Mouse (Mus musculus) MEL (cell line): ENCODE results near the gene Stt3b. TPM values are rescaled to one million over a fixed set of nuclear protein-coding genes. Genes with fewer than 3 reads are reported as not detected.

Experiments used
- DNase-seq: peaks from one replicate; pipeline ENCODE4 v3.0.0; 2011; ENCODE audit warnings: low read depth, low spot score
- H3K27ac ChIP-seq: 2 replicates; pipeline ENCODE4 v1.5.1; 2012; ENCODE audit warnings: low read depth, mild to moderate bottlenecking, control low read depth, low read length, moderate library complexity; ENCODE audit not compliant: control insufficient read depth
- H3K27me3 ChIP-seq, 2 experiments: fragments of 150-350 bp in 1 of 2; sonication (generic) in 1 of 2; 2 replicates each; pipeline ENCODE4 v1.6.1; 2012; ENCODE audit warnings: low read length in 2 of 2, mild to moderate bottlenecking in 2 of 2, improper control_type of control experiment in 1 of 2, moderate library complexity in 1 of 2; ENCODE audit not compliant: insufficient read depth in 2 of 2, control insufficient read depth in 1 of 2
- H3K36me3 ChIP-seq, 2 experiments: 2 replicates each; pipeline ENCODE4 v1.6.1; 2012 to 2014; ENCODE audit warnings: low read length in 2 of 2, improper control_type of control experiment in 1 of 2, inconsistent platforms in 1 of 2, mild to moderate bottlenecking in 1 of 2; ENCODE audit not compliant: insufficient read depth in 2 of 2, control insufficient read depth in 1 of 2
- H3K4me1 ChIP-seq, 2 experiments: fragments of 150-350 bp in 1 of 2; sonication (generic) in 1 of 2; 2 replicates each; pipeline ENCODE4 v1.6.1; 2012; ENCODE audit warnings: low read length in 2 of 2, improper control_type of control experiment in 1 of 2, mild to moderate bottlenecking in 1 of 2; ENCODE audit not compliant: insufficient read depth in 2 of 2, control insufficient read depth in 1 of 2
- H3K4me3 ChIP-seq, 2 experiments: fragments of 150-350 bp in 1 of 2; sonication (generic) in 1 of 2; 2 replicates each; pipeline ENCODE4 v1.5.1; 2012; ENCODE audit warnings: low read depth in 2 of 2, low read length in 2 of 2, mild to moderate bottlenecking in 2 of 2, moderate library complexity in 2 of 2, control low read depth in 1 of 2, improper control_type of control experiment in 1 of 2; ENCODE audit not compliant: control insufficient read depth in 1 of 2, insufficient read depth in 1 of 2
- H3K79me2 ChIP-seq: 2 replicates; pipeline ENCODE4 v1.6.1; 2012; ENCODE audit warnings: mild to moderate bottlenecking, low read length, moderate library complexity; ENCODE audit not compliant: control insufficient read depth, poor library complexity, insufficient read depth
- H3K9ac ChIP-seq: 2 replicates; pipeline ENCODE4 v1.6.1; 2012; ENCODE audit warnings: low read depth, mild to moderate bottlenecking, control low read depth, low read length, moderate library complexity; ENCODE audit not compliant: control insufficient read depth, poor library complexity, severe bottlenecking
- H3K9me3 ChIP-seq: fragments of 150-350 bp; sonication (generic); replicated peaks from 2 replicates; pipeline ENCODE4 v1.6.1; 2012; ENCODE audit warnings: mild to moderate bottlenecking, low read length, improper control_type of control experiment, moderate library complexity; ENCODE audit not compliant: insufficient read depth
- BHLHE40 ChIP-seq: IDR thresholded peaks from 2 replicates; pipeline ENCODE4 v1.6.1; 2012; ENCODE audit warnings: low read depth, mild to moderate bottlenecking, inconsistent platforms, low read length, improper control_type of control experiment, borderline replicate concordance
- CHD1 ChIP-seq: IDR thresholded peaks from 2 replicates; pipeline ENCODE4 v1.6.1; 2012; ENCODE audit warnings: low read depth, mild to moderate bottlenecking, inconsistent platforms, low read length, improper control_type of control experiment
- CHD2 ChIP-seq: IDR thresholded peaks from 2 replicates; pipeline ENCODE4 v1.6.1; 2011; ENCODE audit warnings: low read length, improper control_type of control experiment
- CTCF ChIP-seq, 3 experiments: IDR thresholded peaks in 2 of 3; conservative IDR thresholded peaks in 1 of 3; 2 replicates each; pipeline ENCODE4 v1.5.1; 2011 to 2012; ENCODE audit warnings: low read length in 3 of 3, low read depth in 2 of 3, mild to moderate bottlenecking in 2 of 3, improper control_type of control experiment in 1 of 3, inconsistent platforms in 1 of 3, mixed read lengths in 1 of 3, moderate library complexity in 1 of 3; ENCODE audit not compliant: control insufficient read depth in 1 of 3, insufficient read depth in 1 of 3, poor library complexity in 1 of 3, severe bottlenecking in 1 of 3
- ELF1 ChIP-seq: IDR thresholded peaks from 2 replicates; pipeline ENCODE4 v1.6.1; 2014; ENCODE audit warnings: low read depth, mild to moderate bottlenecking, inconsistent platforms, low read length, improper control_type of control experiment, moderate library complexity
- GATA1 ChIP-seq: IDR thresholded peaks from 2 replicates; pipeline ENCODE4 v1.6.1; 2011; ENCODE audit warnings: low read depth, low read length, improper control_type of control experiment
- HCFC1 ChIP-seq: IDR thresholded peaks from 2 replicates; pipeline ENCODE4 v1.6.1; 2012; ENCODE audit warnings: low read depth, mild to moderate bottlenecking, inconsistent platforms, low read length, improper control_type of control experiment, moderate library complexity
- JUND ChIP-seq: IDR thresholded peaks from 2 replicates; pipeline ENCODE4 v1.6.1; 2011; ENCODE audit warnings: low read depth, mild to moderate bottlenecking, improper control_type of control experiment, low read length
- MAFK ChIP-seq: IDR thresholded peaks from 2 replicates; pipeline ENCODE4 v1.6.1; 2011; ENCODE audit warnings: low read depth, mild to moderate bottlenecking, low read length, improper control_type of control experiment, borderline replicate concordance
- MAX ChIP-seq: IDR thresholded peaks from 2 replicates; pipeline ENCODE4 v1.6.1; 2011; ENCODE audit warnings: low read length, improper control_type of control experiment
- MAZ ChIP-seq: IDR thresholded peaks from 2 replicates; pipeline ENCODE4 v1.6.1; 2012; ENCODE audit warnings: low read depth, mild to moderate bottlenecking, inconsistent platforms, low read length, improper control_type of control experiment
- MEF2A ChIP-seq: IDR thresholded peaks from 2 replicates; pipeline ENCODE4 v1.6.1; 2014; ENCODE audit warnings: low read depth, mild to moderate bottlenecking, inconsistent platforms, low read length, improper control_type of control experiment; ENCODE audit not compliant: poor library complexity, insufficient replicate concordance, severe bottlenecking; ENCODE audit errors: extremely low read depth
- MXI1 ChIP-seq: IDR thresholded peaks from 2 replicates; pipeline ENCODE4 v1.6.1; 2011; ENCODE audit warnings: mild to moderate bottlenecking, low read depth, low read length, improper control_type of control experiment
- MYB ChIP-seq: IDR thresholded peaks from 2 replicates; pipeline ENCODE4 v1.6.1; 2011; ENCODE audit warnings: mild to moderate bottlenecking, low read depth, low read length, improper control_type of control experiment
- MYC ChIP-seq: IDR thresholded peaks from 2 replicates; pipeline ENCODE4 v1.6.1; 2011; ENCODE audit warnings: low read depth, mild to moderate bottlenecking, low read length, improper control_type of control experiment, moderate library complexity
- NELFE ChIP-seq: IDR thresholded peaks from 2 replicates; pipeline ENCODE4 v1.6.1; 2011; ENCODE audit warnings: low read depth, low read length, improper control_type of control experiment
- POLR2AphosphoS2 ChIP-seq: IDR thresholded peaks from 2 replicates; pipeline ENCODE4 v1.6.1; 2011; ENCODE audit warnings: low read length, improper control_type of control experiment
- RAD21 ChIP-seq: IDR thresholded peaks from 2 replicates; pipeline ENCODE4 v1.6.1; 2011; ENCODE audit warnings: mild to moderate bottlenecking, low read depth, low read length, improper control_type of control experiment
- SIN3A ChIP-seq: IDR thresholded peaks from 2 replicates; pipeline ENCODE4 v1.6.1; 2012; ENCODE audit warnings: low read length, improper control_type of control experiment, inconsistent platforms
- TCF12 ChIP-seq: IDR thresholded peaks from 2 replicates; pipeline ENCODE4 v1.6.1; 2014; ENCODE audit warnings: low read depth, mild to moderate bottlenecking, inconsistent platforms, low read length, improper control_type of control experiment, moderate library complexity
- UBTF ChIP-seq: IDR thresholded peaks from 2 replicates; pipeline ENCODE4 v1.6.1; 2012; ENCODE audit warnings: low read depth, mild to moderate bottlenecking, inconsistent platforms, low read length, improper control_type of control experiment, moderate library complexity, borderline replicate concordance; ENCODE audit not compliant: insufficient read depth
- USF1 ChIP-seq: IDR thresholded peaks from 2 replicates; pipeline ENCODE4 v1.6.1; 2014; ENCODE audit warnings: low read depth, mild to moderate bottlenecking, inconsistent platforms, low read length, improper control_type of control experiment, moderate library complexity
- USF2 ChIP-seq, 2 experiments: IDR thresholded peaks; 2 replicates each; pipeline ENCODE4 v1.6.1; 2011 to 2012; ENCODE audit warnings: improper control_type of control experiment in 2 of 2, low read length in 2 of 2, borderline replicate concordance in 1 of 2, inconsistent platforms in 1 of 2, low read depth in 1 of 2, mild to moderate bottlenecking in 1 of 2; ENCODE audit not compliant: insufficient read depth in 1 of 2
- ZMIZ1 ChIP-seq: IDR thresholded peaks from 2 replicates; pipeline ENCODE4 v1.6.1; 2012; ENCODE audit warnings: low read depth, mild to moderate bottlenecking, inconsistent platforms, low read length, improper control_type of control experiment, moderate library complexity
- ZNF384 ChIP-seq: IDR thresholded peaks from 2 replicates; pipeline ENCODE4 v1.6.1; 2012; ENCODE audit warnings: low read depth, mild to moderate bottlenecking, inconsistent platforms, low read length, improper control_type of control experiment
- polyA plus RNA-seq, 2 experiments: library from polyadenylated mRNA; stranded (reverse) in 1 of 2; unstranded in 1 of 2; fragments of >175 nt in 1 of 2; fragments of >200 nt in 1 of 2; gene quantifications; 2 replicates each; pipeline versions ENCODE4 v1.2.1 to v1.2.4; 2012; ENCODE audit warnings: low replicate concordance in 2 of 2, low read depth in 1 of 2; ENCODE audit not compliant: insufficient read length in 2 of 2, insufficient read depth in 1 of 2, missing spikeins in 1 of 2
- total RNA-seq: library from RNA; depleted of rRNA; stranded (reverse); fragments of 300-350 nt; gene quantifications from 2 replicates; pipeline ENCODE4 v1.2.3, GENCODE M21; 2012

Gene Stt3b
- total and polyA plus RNA-seq, 3 experiments = 81.9 to 263 (median 97.6) TPM

DNA sequence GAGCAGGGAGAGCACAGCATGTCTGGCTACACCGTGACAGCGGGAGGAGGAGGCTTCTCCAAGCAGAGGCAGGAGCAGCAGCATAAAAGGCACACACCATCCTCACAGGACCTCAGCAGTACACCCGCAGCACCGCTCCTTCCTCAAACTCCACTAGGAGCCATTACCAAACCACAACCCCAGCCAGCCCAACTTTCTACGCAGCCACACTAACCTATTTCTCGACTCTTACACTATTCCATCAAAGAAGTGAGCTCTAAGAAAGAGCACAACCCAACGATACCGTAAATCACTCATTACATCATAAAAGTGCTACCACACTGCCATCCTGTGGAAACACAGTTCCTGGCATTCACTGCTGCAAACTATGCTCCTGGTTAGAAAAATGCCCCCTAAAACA is 48.8 kb downstream of the Stt3b start:
- Histone ChIP-seq H3K9ac (no peak overlapping the region), H3K9me3 (no peaks in the 10 kb centered on the region), H3K4me3 (no peak overlapping the region), H3K79me2 (peaks cover 3% of the 10 kb centered on the region; the same call in 1 of the 2 replicates), H3K36me3 (peaks cover 3 to 17% of the 10 kb centered on the region in 2 experiments; a peak in 3 of 4 replicates), H3K4me1 (no peaks in the 10 kb centered on the region; a peak in 2 of 4 replicates), H3K27me3 (no peaks in the 10 kb centered on the region), H3K27ac (no peak overlapping the region)
- TF ChIP-seq BHLHE40 (no peak), SIN3A (no peak), MEF2A (no peak), ELF1 (no peak), GATA1 (no peak), MYC (no peak), USF1 (no peak), POLR2AphosphoS2 (no peak), NELFE (no peak), MAX (no peak), CHD2 (no peak), CHD1 (no peak), USF2 (IDR thresholded peaks at IDR 0.05; ENCODE audit: borderline replicate concordance in 1 of 2, insufficient read depth in 1 of 2, low read depth in 1 of 2, low read length in 2 of 2) (no peak)
- DNase-seq = no peak

DNA sequence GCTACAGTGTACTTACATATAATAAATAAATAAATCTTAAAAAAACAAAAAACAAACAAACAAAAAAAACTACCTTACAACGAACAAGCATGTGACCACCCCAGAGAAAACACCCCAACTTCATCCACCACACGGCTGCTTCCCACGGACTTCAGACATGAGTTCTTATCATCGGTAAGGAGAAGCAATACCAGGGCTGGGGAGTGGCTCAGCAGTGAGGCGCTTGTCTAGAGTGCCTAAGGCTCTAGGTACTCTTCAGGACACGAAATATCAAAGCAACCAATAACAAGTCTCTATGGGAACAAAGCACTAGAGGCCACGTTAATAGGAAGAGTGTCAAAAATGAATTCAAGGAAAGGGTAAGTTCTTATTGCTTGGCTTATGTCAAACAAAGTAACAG is 49.8 kb downstream of the Stt3b start:
- no peak for DNase-seq
- H3K4me3 ChIP-seq = no peak overlapping the region
- no peaks in the 10 kb centered on the region for H3K9me3 ChIP-seq
- peaks cover 3% of the 10 kb centered on the region; the same call in 1 of the 2 replicates for H3K79me2 ChIP-seq
- no peak for TF ChIP-seq POLR2AphosphoS2
- no peak for TF ChIP-seq CTCF (IDR thresholded peaks at IDR 0.05 in 2 of 3, conservative IDR thresholded peaks at IDR 0.05 in 1 of 3; ENCODE audit: control insufficient read depth in 1 of 3, insufficient read depth in 1 of 3, low read depth in 2 of 3, low read length in 3 of 3, poor library complexity in 1 of 3, severe bottlenecking in 1 of 3)
- no peak for TF ChIP-seq JUND
- no peak for TF ChIP-seq RAD21
- TF ChIP-seq MAZ = no peak
- TF ChIP-seq SIN3A = no peak
- TF ChIP-seq NELFE = no peak
- TF ChIP-seq CHD2 = no peak
- no peak for TF ChIP-seq MXI1
- no peak for TF ChIP-seq ZNF384
- no peak for TF ChIP-seq UBTF
- no peak for TF ChIP-seq ZMIZ1
- no peak for TF ChIP-seq MAFK
- no peak for TF ChIP-seq TCF12
- no peak for TF ChIP-seq MYC
- no peak for TF ChIP-seq MYB
- TF ChIP-seq HCFC1 = no peak
- H3K27ac ChIP-seq = no peak overlapping the region
- H3K9ac ChIP-seq = no peak overlapping the region
- no peaks in the 10 kb centered on the region for H3K27me3 ChIP-seq
- peaks cover 3 to 18% of the 10 kb centered on the region in 2 experiments; a peak in 3 of 4 replicates for H3K36me3 ChIP-seq
- no peaks in the 10 kb centered on the region; a peak in 2 of 4 replicates for H3K4me1 ChIP-seq
